Mouse (Mus musculus) kidney, embryonic 15.5 days (tissue): Measurements from ENCODE around the gene G3bp2. TPM values are rescaled to one million over a fixed set of nuclear protein-coding genes. Genes with fewer than 3 reads are reported as not detected.

Source experiments
- ATAC-seq: fragments of 200-750 bp; cut with Nextera tagmentation; replicated peaks from 2 replicates; pipeline ENCODE4 v1.8.0; 2017; ENCODE audit warnings: moderate TSS enrichment; ENCODE audit not compliant: low FRiP score
- H3K27ac ChIP-seq: fragments of 300-500 bp; sonication (generic); 2 replicates; pipeline ENCODE4 v1.5.1; 2015; ENCODE audit warnings: mild to moderate bottlenecking, inconsistent platforms
- H3K27me3 ChIP-seq: fragments of 300-500 bp; sonication (generic); 2 replicates; pipeline ENCODE4 v1.6.1; 2015; ENCODE audit warnings: inconsistent platforms
- H3K36me3 ChIP-seq: fragments of 300-500 bp; sonication (generic); 2 replicates; pipeline ENCODE4 v1.6.1; 2015; ENCODE audit warnings: inconsistent platforms
- H3K4me1 ChIP-seq: fragments of 300-500 bp; sonication (generic); 2 replicates; pipeline ENCODE4 v1.6.1; 2015; ENCODE audit warnings: inconsistent platforms
- H3K4me2 ChIP-seq: fragments of 300-500 bp; sonication (generic); 2 replicates; pipeline ENCODE4 v1.6.1; 2015; ENCODE audit warnings: moderate library complexity, mild to moderate bottlenecking, inconsistent platforms
- H3K4me3 ChIP-seq: fragments of 300-500 bp; sonication (generic); replicated peaks from 2 replicates; pipeline ENCODE4 v1.5.1; 2015; ENCODE audit warnings: mild to moderate bottlenecking, inconsistent platforms
- H3K9ac ChIP-seq: fragments of 300-500 bp; sonication (generic); 2 replicates; pipeline ENCODE4 v1.6.1; 2015; ENCODE audit warnings: mild to moderate bottlenecking, inconsistent platforms
- H3K9me3 ChIP-seq: fragments of 300-500 bp; sonication (generic); replicated peaks from 2 replicates; pipeline ENCODE4 v1.6.1; 2016; ENCODE audit warnings: inconsistent platforms
- WGBS: fragments of 180-500 bp; shearing (Covaris S2); methylation state at CpG from one replicate; pipeline ENCODE4 v1.1.7; 2015; ENCODE audit warnings: mixed read lengths; 5-methylcytosine and 5-hydroxymethylcytosine counted together
- polyA plus RNA-seq: library from polyadenylated mRNA; unstranded; fragments of >200 nt; fragmentation: Nextera tagmentation; extraction: Ambion mirVana; gene quantifications from 2 replicates; pipeline ENCODE4 v1.2.1, GENCODE M21; 2015

G3bp2 gene
- polyA plus RNA-seq, 1 experiment from 2014 or later = 191 TPM

DNA sequence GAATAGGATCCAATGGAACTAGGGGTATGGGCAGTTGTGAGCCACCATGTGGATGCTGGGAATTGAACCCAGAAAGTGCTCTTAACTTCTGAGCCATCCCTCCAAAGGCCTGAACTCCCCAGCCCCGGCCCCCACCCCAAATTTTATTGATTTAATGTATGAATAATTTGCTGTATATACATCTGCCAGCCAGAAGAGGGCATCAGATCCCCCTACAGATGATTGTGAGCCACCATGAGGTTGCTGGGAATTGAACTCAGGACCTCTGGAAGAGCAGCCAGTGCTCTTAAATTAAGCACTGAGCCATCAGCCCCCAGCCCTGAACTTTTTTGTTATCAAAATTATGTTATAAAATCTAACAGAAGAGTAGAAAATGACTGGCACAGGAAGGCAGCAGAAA is 7.2 kb downstream of the G3bp2 start:
- Histone ChIP-seq H3K27me3 (no peaks in the 10 kb centered on the region), H3K4me3 (no peak overlapping the region), H3K9me3 (no peaks in the 10 kb centered on the region), H3K9ac (no peak overlapping the region), H3K4me1 (peaks cover 17% of the 10 kb centered on the region), H3K27ac (no peak overlapping the region), H3K36me3 (peaks cover 13% of the 10 kb centered on the region), H3K4me2 (no peak overlapping the region)
- 94% methylated on average over 1 of the region's 1 CpGs for WGBS
- no peak for ATAC-seq

DNA sequence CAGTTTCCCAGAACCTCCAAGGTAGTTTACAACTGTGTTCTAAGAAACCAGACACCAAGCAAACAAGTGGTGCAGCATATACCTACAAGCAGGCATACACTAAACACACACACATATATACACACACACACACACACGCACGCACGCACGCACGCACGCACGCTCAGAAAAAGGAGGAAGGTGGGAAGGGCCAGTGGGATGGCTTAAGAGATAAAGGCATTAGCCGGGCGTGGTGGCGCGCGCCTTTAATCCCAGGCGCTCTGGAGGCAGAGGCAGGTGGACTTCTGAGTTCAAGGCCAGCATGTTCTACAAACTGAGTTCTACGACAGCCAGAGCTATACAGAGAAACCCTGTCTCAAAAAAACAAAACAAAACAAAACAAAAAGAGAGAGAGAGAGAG is 9.5 kb downstream of the G3bp2 start:
- Histone ChIP-seq H3K27ac (no peak overlapping the region), H3K4me1 (0 out of 2 replicates have a peak, but pooled peaks cover 4% of the 10 kb centered on the region), H3K27me3 (no peaks in the 10 kb centered on the region), H3K9ac (no peak overlapping the region), H3K36me3 (peaks cover 27% of the 10 kb centered on the region), H3K4me2 (no peak overlapping the region), H3K9me3 (no peaks in the 10 kb centered on the region), H3K4me3 (no peak overlapping the region)
- no peak for ATAC-seq
- WGBS = 90% methylated on average over 14 of the region's 14 CpGs

DNA sequence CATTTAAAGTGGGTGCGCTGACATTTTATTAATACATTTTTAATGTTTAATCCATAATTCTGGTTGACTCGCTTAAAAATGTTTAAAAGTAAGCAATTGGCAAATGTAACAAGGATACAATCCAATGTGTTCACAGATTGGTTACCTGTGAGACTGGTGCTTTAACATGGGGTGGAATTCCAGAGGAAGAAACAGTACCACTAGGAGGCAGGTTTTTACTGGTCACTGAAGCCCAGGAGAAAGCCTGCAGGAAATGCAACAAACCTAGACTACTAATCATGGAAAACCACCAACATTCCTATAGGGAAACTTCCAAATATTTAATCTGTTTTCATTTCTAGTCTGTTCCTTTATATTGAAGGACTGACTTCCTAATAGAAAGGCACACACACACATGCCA is 20.3 kb downstream of the G3bp2 start:
- no peak for ATAC-seq

DNA sequence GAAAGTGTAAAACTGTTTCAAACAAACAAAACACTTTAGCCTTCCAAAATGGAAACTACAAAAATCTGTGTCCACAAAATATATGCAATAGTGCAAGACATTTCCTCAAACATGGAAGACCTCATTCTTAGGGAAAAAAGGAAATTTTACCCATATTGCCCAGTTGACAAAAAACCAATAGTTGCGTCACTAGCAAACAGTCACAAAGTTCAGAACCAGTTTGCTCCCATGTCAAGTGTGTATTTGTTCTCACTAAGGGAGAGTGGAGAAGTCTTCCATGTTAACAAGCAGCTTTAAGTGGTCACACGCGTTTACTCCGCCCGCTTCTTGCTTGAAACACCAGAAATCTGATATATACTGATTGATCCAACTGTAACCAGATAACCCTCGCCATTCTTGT is 30.7 kb downstream of the G3bp2 start:
- 94% methylated on average over 6 of the region's 6 CpGs for WGBS

More for the DNA sequence above, 20.3 kb downstream of the G3bp2 start:
- Histone ChIP-seq H3K4me2 (no peak overlapping the region), H3K4me1 (no peaks in the 10 kb centered on the region), H3K9me3 (no peaks in the 10 kb centered on the region), H3K27me3 (no peaks in the 10 kb centered on the region), H3K36me3 (peaks cover 81% of the 10 kb centered on the region), H3K27ac (no peak overlapping the region), H3K4me3 (no peak overlapping the region), H3K9ac (no peak overlapping the region)
- 93% methylated on average over 2 of the region's 2 CpGs for WGBS

DNA sequence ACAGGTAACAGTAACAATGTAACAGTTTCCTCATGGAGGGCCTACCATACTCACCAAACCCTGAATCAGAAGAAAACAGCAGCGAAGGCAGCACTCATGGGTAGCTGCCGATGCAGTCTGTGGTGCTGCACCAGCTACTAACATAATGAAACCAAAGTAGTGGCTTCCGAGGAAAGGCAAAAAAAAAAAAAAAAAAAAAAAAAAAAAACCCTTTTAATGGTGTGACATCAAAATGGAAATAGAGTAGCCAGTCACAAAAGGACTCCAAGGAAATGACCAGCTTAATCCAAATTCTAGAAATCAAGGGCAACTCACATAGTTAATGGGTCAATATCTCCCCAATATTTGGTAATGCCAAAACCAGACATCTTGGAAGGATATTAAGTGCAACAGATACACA is 33.1 kb downstream of the G3bp2 start:
- peaks cover 39% of the 10 kb centered on the region for H3K36me3 ChIP-seq
- H3K27me3 ChIP-seq = no peaks in the 10 kb centered on the region
- H3K4me2 ChIP-seq = no peak overlapping the region
- no peak overlapping the region for H3K4me3 ChIP-seq
- H3K27ac ChIP-seq = no peak overlapping the region
- no peak for ATAC-seq
- H3K9me3 ChIP-seq = no peaks in the 10 kb centered on the region
- no peak overlapping the region for H3K9ac ChIP-seq
- no peaks in the 10 kb centered on the region for H3K4me1 ChIP-seq
- WGBS = 88% methylated on average over 3 of the region's 3 CpGs

More for the DNA sequence above, 30.7 kb downstream of the G3bp2 start:
- no peak overlapping the region for H3K4me3 ChIP-seq
- H3K9ac ChIP-seq = no peak overlapping the region
- no peak overlapping the region for H3K27ac ChIP-seq
- no peaks in the 10 kb centered on the region for H3K9me3 ChIP-seq
- H3K4me1 ChIP-seq = no peaks in the 10 kb centered on the region
- H3K36me3 ChIP-seq = peaks cover 64% of the 10 kb centered on the region
- H3K27me3 ChIP-seq = no peaks in the 10 kb centered on the region
- no peak overlapping the region for H3K4me2 ChIP-seq
- ATAC-seq = no peak

DNA sequence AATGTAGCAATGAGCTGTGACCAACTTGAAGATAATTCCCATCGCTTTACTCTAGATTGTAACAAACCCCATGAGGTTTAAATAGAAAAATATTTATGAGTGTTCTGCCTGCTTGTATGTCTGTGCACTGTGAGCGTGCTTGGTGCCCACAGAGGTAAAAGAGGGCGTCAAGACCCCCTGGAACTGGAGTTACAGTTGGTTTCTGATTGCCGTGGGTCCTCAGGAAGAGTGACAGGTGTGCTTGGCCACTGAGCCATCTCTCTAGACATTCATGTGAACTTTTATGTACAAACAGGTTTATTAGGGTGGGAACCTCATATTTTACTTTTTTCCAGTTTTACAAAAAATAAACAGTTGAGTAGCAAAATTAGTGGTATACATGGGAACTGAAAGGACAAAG is 39.7 kb downstream of the G3bp2 start, which contains the start of gene Cdkl2:
TSS of gene Cdkl2 (minus strand) at position 101 of the 400 bp plus-strand sequence.
- WGBS = 76% methylated on average over 4 of the region's 4 CpGs
- H3K4me2 ChIP-seq = peak within 1 kb of the TSS; percentile 82
- H3K9ac ChIP-seq = peak within 1 kb of the TSS; percentile 42
- no peaks in the 10 kb centered on the region for H3K36me3 ChIP-seq
- 0 out of 2 replicates have a peak within 1 kb of the TSS, but pooled peaks have one; percentile 32 for H3K27ac ChIP-seq
- ATAC-seq = no peak
- peak within 1 kb of the TSS; percentile 79 for H3K4me3 ChIP-seq
- H3K4me1 ChIP-seq = peaks cover 4% of the 10 kb centered on the region; the same call in 1 of the 2 replicates
- H3K9me3 ChIP-seq = no peaks in the 10 kb centered on the region
- H3K27me3 ChIP-seq = peaks cover 9% of the 10 kb centered on the region

DNA sequence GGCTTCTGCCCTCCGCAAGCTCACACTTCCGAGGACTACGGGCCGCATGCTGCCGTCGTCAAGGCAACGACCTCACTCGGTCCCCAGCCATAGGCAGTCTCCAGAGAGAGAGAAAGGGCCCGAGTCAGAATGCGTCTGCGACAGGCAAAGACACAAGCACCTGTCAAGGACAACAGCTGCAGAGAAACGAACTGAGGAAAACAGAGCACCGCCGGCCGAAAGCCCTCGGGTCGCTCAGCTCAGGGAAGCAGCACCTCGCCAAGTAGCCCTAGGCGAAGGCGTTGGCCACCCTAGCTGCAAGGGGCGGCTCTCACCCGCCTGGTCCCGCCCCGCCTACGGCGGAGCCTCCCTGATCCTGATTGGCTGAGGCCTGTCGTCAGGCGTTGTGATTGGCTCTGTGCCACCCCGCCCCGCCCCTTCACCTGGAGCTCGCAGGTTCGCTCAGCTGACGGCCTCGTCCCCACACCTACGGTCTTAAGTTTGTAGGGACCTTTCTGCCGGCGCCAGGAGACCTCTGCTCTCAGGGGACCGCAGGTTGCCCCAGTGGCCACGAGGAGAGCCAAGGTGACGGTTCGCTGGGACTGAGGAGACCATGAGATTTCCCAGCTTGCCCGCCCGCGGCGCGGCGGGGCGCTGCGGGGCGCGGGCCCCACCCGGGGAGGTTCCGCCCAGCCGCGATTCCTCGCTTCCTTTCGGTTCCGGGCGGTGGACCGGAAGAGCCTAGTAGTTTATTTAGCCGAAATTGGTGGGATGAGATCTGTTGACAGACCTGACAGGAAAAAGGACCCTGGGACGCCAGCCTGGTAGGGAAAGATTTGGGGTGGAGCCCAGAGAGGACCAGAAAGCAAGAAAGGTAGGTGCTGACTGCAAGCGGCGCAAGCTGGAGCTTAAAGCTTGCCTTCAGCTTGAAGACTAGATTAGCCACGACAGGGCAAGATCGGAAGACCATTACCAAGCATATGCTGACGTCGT is 40.9 kb downstream of the G3bp2 start:
- WGBS = under 1% methylated on average over 67 of the region's 68 CpGs
- Histone ChIP-seq H3K27ac (0 out of 2 replicates have a peak overlapping the region, but pooled peaks have one; percentile 32), H3K9ac (peak overlapping the region; percentile 42), H3K4me1 (peaks cover 4% of the 10 kb centered on the region; the same call in 1 of the 2 replicates), H3K27me3 (peaks cover 9% of the 10 kb centered on the region), H3K4me2 (peak overlapping the region; percentile 82), H3K36me3 (no peaks in the 10 kb centered on the region), H3K4me3 (peak overlapping the region; percentile 79), H3K9me3 (no peaks in the 10 kb centered on the region)
- ATAC-seq = peak; percentile 100

DNA sequence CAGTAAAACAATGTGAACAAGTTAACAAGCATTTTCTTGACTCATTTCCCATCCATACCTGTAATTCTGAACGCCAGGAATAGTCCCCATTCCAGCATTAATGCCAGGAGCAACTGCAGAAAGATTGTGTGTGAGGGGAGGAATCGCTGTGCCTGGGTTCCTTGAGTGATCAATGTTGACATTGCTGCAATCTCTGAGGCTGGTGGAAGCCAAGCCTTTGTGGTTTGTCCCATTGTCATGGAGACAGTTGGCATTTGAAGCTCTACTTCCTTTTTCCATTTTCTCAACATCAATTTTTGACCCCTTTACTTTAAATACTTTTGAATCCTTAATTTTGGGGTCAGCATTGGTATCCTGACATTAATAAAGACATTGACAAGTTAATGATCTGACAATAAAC is 63.6 kb downstream of the G3bp2 start:
- Histone ChIP-seq H3K36me3 (no peaks in the 10 kb centered on the region), H3K4me1 (no peaks in the 10 kb centered on the region), H3K27me3 (no peaks in the 10 kb centered on the region), H3K9me3 (no peaks in the 10 kb centered on the region), H3K9ac (no peak overlapping the region), H3K27ac (no peak overlapping the region), H3K4me2 (no peak overlapping the region), H3K4me3 (no peak overlapping the region)
- no peak for ATAC-seq
- 60% methylated on average over 2 of the region's 2 CpGs for WGBS

DNA sequence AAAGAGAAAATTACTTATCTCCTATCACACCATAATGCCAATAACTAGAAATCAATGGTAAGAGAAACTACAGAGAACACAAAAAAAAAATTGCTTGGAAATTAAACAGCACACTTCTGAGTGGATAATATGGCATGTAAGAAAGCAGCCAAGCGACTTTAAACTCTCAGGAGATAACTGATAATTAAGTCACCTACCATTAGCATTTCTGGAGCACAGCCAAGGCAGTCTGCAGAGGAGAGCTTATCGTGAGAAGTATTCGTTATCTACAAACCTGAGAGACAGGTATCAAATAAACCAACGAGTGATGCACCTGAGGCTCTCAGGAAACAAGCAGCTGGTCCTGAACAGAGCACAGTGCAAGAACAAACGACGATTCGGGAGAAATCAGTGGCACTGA is 71.8 kb downstream of the G3bp2 start:
- H3K27me3 ChIP-seq = no peaks in the 10 kb centered on the region
- no peaks in the 10 kb centered on the region for H3K9me3 ChIP-seq
- ATAC-seq = no peak
- no peak overlapping the region for H3K4me2 ChIP-seq
- no peak overlapping the region for H3K27ac ChIP-seq
- WGBS = 74% methylated on average over 7 of the region's 7 CpGs
- no peak overlapping the region for H3K4me3 ChIP-seq
- H3K36me3 ChIP-seq = no peaks in the 10 kb centered on the region
- H3K9ac ChIP-seq = no peak overlapping the region
- H3K4me1 ChIP-seq = no peaks in the 10 kb centered on the region

DNA sequence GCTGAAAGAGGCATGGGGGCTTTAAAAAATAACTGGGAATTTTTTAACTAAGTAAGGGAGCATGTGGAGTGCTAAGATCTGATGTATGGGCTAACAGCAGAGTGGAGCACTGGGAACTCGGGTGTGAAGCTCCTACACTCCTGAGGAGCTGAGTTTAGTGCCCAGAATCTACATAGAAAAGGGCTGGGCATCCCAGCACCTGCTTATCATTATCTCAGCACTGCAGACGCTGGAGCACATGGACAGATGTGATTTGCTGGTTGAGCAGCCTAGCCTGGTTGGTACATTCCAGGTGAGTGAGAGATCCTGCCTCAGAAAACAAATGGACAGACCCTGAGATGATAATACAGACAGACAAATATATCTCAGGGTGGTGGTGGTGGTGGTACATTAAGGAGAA is 73.7 kb downstream of the G3bp2 start:
- ATAC-seq = no peak
- H3K9ac ChIP-seq = no peak overlapping the region
- no peak overlapping the region for H3K4me3 ChIP-seq
- H3K27me3 ChIP-seq = no peaks in the 10 kb centered on the region
- no peaks in the 10 kb centered on the region for H3K4me1 ChIP-seq
- H3K9me3 ChIP-seq = no peaks in the 10 kb centered on the region
- H3K4me2 ChIP-seq = no peak overlapping the region
- WGBS = 29% methylated on average over 2 of the region's 2 CpGs
- H3K36me3 ChIP-seq = no peaks in the 10 kb centered on the region
- no peak overlapping the region for H3K27ac ChIP-seq

DNA sequence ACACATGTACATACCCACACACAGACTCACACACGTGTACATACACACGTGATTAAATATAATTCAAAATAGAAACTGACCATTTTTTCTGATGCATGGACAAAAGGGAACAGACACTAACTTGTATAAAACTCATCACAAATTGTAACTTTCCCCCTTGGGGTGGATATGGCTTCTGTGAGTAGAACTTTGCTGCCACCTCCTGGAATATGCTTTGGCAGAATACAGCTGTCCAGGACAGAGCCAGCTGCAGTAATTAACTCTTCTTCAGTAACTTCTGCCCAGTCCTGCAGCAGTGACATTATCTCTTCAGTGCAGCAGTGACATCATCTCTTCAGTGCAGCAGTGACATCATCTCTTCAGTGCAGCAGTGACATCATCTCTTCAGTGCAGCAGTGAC is 80.5 kb downstream of the G3bp2 start:
- Histone ChIP-seq H3K36me3 (no peaks in the 10 kb centered on the region), H3K27ac (no peak overlapping the region), H3K27me3 (no peaks in the 10 kb centered on the region), H3K4me2 (no peak overlapping the region), H3K4me1 (0 out of 2 replicates have a peak, but pooled peaks cover 2% of the 10 kb centered on the region), H3K4me3 (no peak overlapping the region), H3K9me3 (no peaks in the 10 kb centered on the region; the same call in 1 of the 2 replicates), H3K9ac (no peak overlapping the region)
- WGBS = 53% methylated on average over 2 of the region's 2 CpGs
- ATAC-seq = 0 out of 2 replicates have a peak, but pooled peaks have one; percentile 52
